Mouse (Mus musculus): ENCODE measurements at regions not wholly inside any gene's neighbourhood (a gene's known extent, or its start where the extent isn't known, plus 50 kb on each side); places are given as distances from the start of the nearest gene placed in this dataset.

DNA sequence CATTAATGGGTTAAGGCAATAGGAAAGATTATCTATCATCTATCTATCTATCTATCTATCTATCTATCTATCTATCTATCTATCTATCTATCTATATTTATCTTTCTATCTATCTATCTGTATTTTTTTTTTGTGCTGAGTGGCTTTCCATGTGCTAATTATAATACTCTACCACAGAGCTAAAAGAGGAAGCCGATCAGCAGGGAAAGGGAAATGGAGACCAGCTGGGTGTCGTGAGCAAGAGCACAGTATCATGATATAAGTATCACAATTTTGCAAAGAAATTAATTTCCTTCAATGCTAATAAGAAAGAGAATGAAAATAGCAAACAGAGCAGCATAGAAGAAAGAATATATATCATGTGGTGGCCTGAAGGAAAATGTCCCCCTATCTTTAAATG lies 69.6 kb downstream of the Cldn1 start:
- Histone ChIP-seq H3K4me1 (no peaks in the 10 kb centered on the region), H3K36me3 (no peaks in the 10 kb centered on the region), H3K4me2 (replicated peaks) (no peak overlapping the region), H3K27ac (replicated peaks) (no peak overlapping the region), H3K9ac (no peak overlapping the region), H3K27me3 (no peaks in the 10 kb centered on the region), H3K9me3 (replicated peaks) (no peaks in the 10 kb centered on the region), H3K4me3 (replicated peaks) (no peak overlapping the region)
- ATAC-seq (ENCODE audit: insufficient number of reproducible peaks, low FRiP score, low TSS enrichment, low read depth): no peak
- WGBS: 64% methylated on average over 2 of the region's 2 CpGs

GRCm38 (mm10) chr16:26291692-26292091 lies 79.9 kb downstream of the Cldn1 start:
- ATAC-seq (ENCODE audit: insufficient number of reproducible peaks, low FRiP score, low TSS enrichment, low read depth): no peak
- H3K4me3 ChIP-seq (replicated peaks): no peak overlapping the region
- no peak overlapping the region for H3K27ac ChIP-seq (replicated peaks)
- 34% methylated on average over 2 of the region's 2 CpGs for WGBS
- no peaks in the 10 kb centered on the region for H3K36me3 ChIP-seq
- no peaks in the 10 kb centered on the region for H3K27me3 ChIP-seq
- H3K9ac ChIP-seq: no peak overlapping the region
- H3K4me1 ChIP-seq: no peaks in the 10 kb centered on the region
- H3K9me3 ChIP-seq (replicated peaks): no peaks in the 10 kb centered on the region
- H3K4me2 ChIP-seq (replicated peaks): no peak overlapping the region

DNA sequence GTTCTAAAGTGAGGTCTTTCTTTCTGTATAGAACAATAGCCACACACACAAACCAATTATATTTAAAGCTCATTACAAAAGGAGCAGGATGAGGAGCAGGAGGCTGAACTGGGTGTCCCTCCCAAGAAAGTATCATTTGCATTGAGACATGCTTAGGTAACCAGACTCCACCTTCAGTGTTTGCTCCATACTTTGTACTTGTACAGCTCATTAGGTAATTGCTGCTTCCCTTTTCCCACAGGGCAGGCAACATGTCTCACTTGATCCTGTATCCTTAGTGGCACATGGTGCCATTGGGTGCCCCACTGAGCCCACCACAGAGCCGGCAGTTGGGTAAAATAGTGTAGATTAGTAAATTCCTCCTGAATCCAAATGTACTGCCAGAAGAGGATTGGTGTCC lies 86.0 kb downstream of the Cldn1 start:
- H3K9me3 ChIP-seq (replicated peaks): no peaks in the 10 kb centered on the region
- H3K4me1 ChIP-seq: no peaks in the 10 kb centered on the region
- no peak overlapping the region for H3K27ac ChIP-seq (replicated peaks)
- H3K4me3 ChIP-seq (replicated peaks): no peak overlapping the region
- H3K36me3 ChIP-seq: no peaks in the 10 kb centered on the region
- no peak for ATAC-seq (ENCODE audit: insufficient number of reproducible peaks, low FRiP score, low TSS enrichment, low read depth)
- 90% methylated on average over 1 of the region's 1 CpGs for WGBS
- H3K27me3 ChIP-seq: no peaks in the 10 kb centered on the region
- H3K9ac ChIP-seq: no peak overlapping the region
- no peak overlapping the region for H3K4me2 ChIP-seq (replicated peaks)

DNA sequence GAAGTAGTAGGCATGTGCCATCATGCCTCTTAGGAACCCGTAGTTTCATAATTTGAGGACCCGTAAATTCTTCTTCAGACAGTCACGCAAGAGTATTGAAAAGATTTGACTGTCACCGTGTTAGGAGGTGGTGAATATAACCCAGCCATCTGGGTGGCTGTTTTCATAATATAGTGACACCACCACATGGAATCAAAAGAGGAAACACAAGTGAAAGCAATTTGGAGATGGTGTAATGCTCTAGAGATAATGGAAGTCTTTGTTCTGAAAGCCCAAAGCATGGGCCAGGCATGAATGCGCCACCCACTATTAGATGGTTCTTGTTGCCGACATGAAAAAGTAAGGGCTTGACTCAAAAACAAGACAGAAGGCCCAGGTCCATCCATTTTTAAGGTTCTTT lies 86.9 kb downstream of the Cldn1 start:
- no peak for ATAC-seq (ENCODE audit: insufficient number of reproducible peaks, low FRiP score, low TSS enrichment, low read depth)
- 76% methylated on average over 6 of the region's 6 CpGs for WGBS

GRCm38 (mm10) chr16:26282418-26282817 lies 89.2 kb downstream of the Cldn1 start:
- Histone ChIP-seq H3K36me3 (no peaks in the 10 kb centered on the region), H3K9me3 (replicated peaks) (no peaks in the 10 kb centered on the region), H3K27ac (replicated peaks) (no peak overlapping the region), H3K4me2 (replicated peaks) (no peak overlapping the region), H3K27me3 (no peaks in the 10 kb centered on the region), H3K4me1 (no peaks in the 10 kb centered on the region), H3K4me3 (replicated peaks) (no peak overlapping the region), H3K9ac (no peak overlapping the region)
- WGBS: 29% methylated on average over 1 of the region's 1 CpGs
- ATAC-seq (ENCODE audit: insufficient number of reproducible peaks, low FRiP score, low TSS enrichment, low read depth): no peak

More for the DNA sequence above, 86.9 kb downstream of the Cldn1 start:
- Histone ChIP-seq H3K27ac (replicated peaks) (no peak overlapping the region), H3K36me3 (no peaks in the 10 kb centered on the region), H3K4me1 (no peaks in the 10 kb centered on the region), H3K27me3 (no peaks in the 10 kb centered on the region), H3K4me3 (replicated peaks) (no peak overlapping the region), H3K9me3 (replicated peaks) (no peaks in the 10 kb centered on the region), H3K4me2 (replicated peaks) (no peak overlapping the region), H3K9ac (no peak overlapping the region)

- Histone ChIP-seq H3K36me3 (no peaks in the 10 kb centered on the region), H3K9ac (no peak overlapping the region), H3K9me3 (replicated peaks) (no peaks in the 10 kb centered on the region), H3K4me2 (replicated peaks) (no peak overlapping the region), H3K27ac (replicated peaks) (0 out of 2 replicates have a peak overlapping the region, but pooled peaks have one; percentile 28), H3K4me3 (replicated peaks) (no peak overlapping the region), H3K27me3 (no peaks in the 10 kb centered on the region), H3K4me1 (no peaks in the 10 kb centered on the region)
- no peak for ATAC-seq (ENCODE audit: insufficient number of reproducible peaks, low FRiP score, low TSS enrichment, low read depth)
- WGBS: 53% methylated on average over 2 of the region's 2 CpGs
Measured at GRCm38 (mm10) chr16:26281496-26281895, 90.1 kb downstream of the Cldn1 start.

GRCm38 (mm10) chr16:26276789-26277188 lies 94.9 kb downstream of the Cldn1 start:
- Histone ChIP-seq H3K9me3 (replicated peaks) (no peaks in the 10 kb centered on the region), H3K4me3 (replicated peaks) (no peak overlapping the region), H3K9ac (no peak overlapping the region), H3K36me3 (no peaks in the 10 kb centered on the region), H3K4me1 (no peaks in the 10 kb centered on the region), H3K4me2 (replicated peaks) (no peak overlapping the region), H3K27ac (replicated peaks) (no peak overlapping the region), H3K27me3 (no peaks in the 10 kb centered on the region)
- ATAC-seq (ENCODE audit: insufficient number of reproducible peaks, low FRiP score, low TSS enrichment, low read depth): no peak
- 95% methylated on average over 1 of the region's 1 CpGs for WGBS

- Histone ChIP-seq H3K4me3 (replicated peaks) (no peak overlapping the region), H3K27me3 (no peaks in the 10 kb centered on the region), H3K4me1 (peaks cover 5% of the 10 kb centered on the region; the same call in 1 of the 2 replicates), H3K27ac (replicated peaks) (no peak overlapping the region), H3K9me3 (replicated peaks) (no peaks in the 10 kb centered on the region), H3K36me3 (no peaks in the 10 kb centered on the region), H3K9ac (no peak overlapping the region), H3K4me2 (replicated peaks) (no peak overlapping the region)
- WGBS: 74% methylated on average over 2 of the region's 2 CpGs
- ATAC-seq (ENCODE audit: insufficient number of reproducible peaks, low FRiP score, low TSS enrichment, low read depth): no peak
Measured at GRCm38 (mm10) chr16:26252824-26253223, 118.8 kb downstream of the Cldn1 start.

GRCm38 (mm10) chr16:26251698-26252097 lies 119.9 kb downstream of the Cldn1 start:
- no peaks in the 10 kb centered on the region for H3K36me3 ChIP-seq
- H3K9me3 ChIP-seq (replicated peaks): no peaks in the 10 kb centered on the region
- H3K27me3 ChIP-seq: no peaks in the 10 kb centered on the region
- peaks cover 5% of the 10 kb centered on the region; the same call in 1 of the 2 replicates for H3K4me1 ChIP-seq
- H3K4me2 ChIP-seq (replicated peaks): no peak overlapping the region
- 49% methylated on average over 5 of the region's 5 CpGs for WGBS
- no peak for ATAC-seq (ENCODE audit: insufficient number of reproducible peaks, low FRiP score, low TSS enrichment, low read depth)
- peak overlapping the region; percentile 28; the same call in 1 of the 2 replicates for H3K27ac ChIP-seq (replicated peaks)
- H3K4me3 ChIP-seq (replicated peaks): no peak overlapping the region
- no peak overlapping the region for H3K9ac ChIP-seq

GRCm38 (mm10) chr16:26251027-26251426 lies 120.6 kb downstream of the Cldn1 start:
- Histone ChIP-seq H3K4me2 (replicated peaks) (no peak overlapping the region), H3K4me1 (peaks cover 5% of the 10 kb centered on the region; the same call in 1 of the 2 replicates), H3K27me3 (no peaks in the 10 kb centered on the region), H3K36me3 (no peaks in the 10 kb centered on the region), H3K27ac (replicated peaks) (no peak overlapping the region), H3K9ac (no peak overlapping the region), H3K9me3 (replicated peaks) (no peaks in the 10 kb centered on the region), H3K4me3 (replicated peaks) (no peak overlapping the region)
- no peak for ATAC-seq (ENCODE audit: insufficient number of reproducible peaks, low FRiP score, low TSS enrichment, low read depth)
- WGBS: 67% methylated on average over 2 of the region's 2 CpGs

GRCm38 (mm10) chr16:26248939-26249338 lies 122.7 kb downstream of the Cldn1 start:
- no peak for ATAC-seq (ENCODE audit: insufficient number of reproducible peaks, low FRiP score, low TSS enrichment, low read depth)
- H3K4me2 ChIP-seq (replicated peaks): no peak overlapping the region

DNA sequence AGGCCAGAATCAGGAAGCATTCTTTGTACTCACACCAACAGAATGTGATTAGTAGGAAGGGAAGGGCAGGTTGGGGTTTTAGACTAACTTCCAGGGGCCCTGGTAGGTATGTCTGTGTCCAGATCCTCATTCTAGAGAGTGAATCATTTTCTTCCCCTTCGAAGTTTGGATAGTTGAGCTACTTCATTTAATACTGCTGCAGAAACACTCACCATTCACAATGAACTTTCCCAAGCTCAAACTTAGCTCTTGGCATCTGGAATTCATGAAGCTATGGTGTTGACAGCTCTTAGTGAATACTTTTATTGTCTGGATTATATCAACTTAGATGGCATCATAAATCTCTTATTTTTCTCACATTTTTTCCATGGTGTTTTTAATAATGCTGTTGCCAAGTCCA lies 123.7 kb downstream of the Cldn1 start:
- no peak for ATAC-seq (ENCODE audit: insufficient number of reproducible peaks, low FRiP score, low TSS enrichment, low read depth)
- Histone ChIP-seq H3K27me3 (no peaks in the 10 kb centered on the region), H3K36me3 (no peaks in the 10 kb centered on the region), H3K4me3 (replicated peaks) (no peak overlapping the region), H3K27ac (replicated peaks) (no peak overlapping the region), H3K4me1 (peaks cover 5% of the 10 kb centered on the region; the same call in 1 of the 2 replicates), H3K9ac (no peak overlapping the region), H3K9me3 (replicated peaks) (no peaks in the 10 kb centered on the region), H3K4me2 (replicated peaks) (no peak overlapping the region)
- 29% methylated on average over 1 of the region's 1 CpGs for WGBS

More at GRCm38 (mm10) chr16:26248939-26249338, 122.7 kb downstream of the Cldn1 start:
- peak overlapping the region; percentile 12; the same call in 1 of the 2 replicates for H3K27ac ChIP-seq (replicated peaks)
- no peaks in the 10 kb centered on the region for H3K36me3 ChIP-seq
- H3K4me1 ChIP-seq: peaks cover 5% of the 10 kb centered on the region; the same call in 1 of the 2 replicates
- no peak overlapping the region for H3K9ac ChIP-seq
- no peak overlapping the region for H3K4me3 ChIP-seq (replicated peaks)
- no peaks in the 10 kb centered on the region for H3K27me3 ChIP-seq
- no peaks in the 10 kb centered on the region for H3K9me3 ChIP-seq (replicated peaks)
